Mouse (Mus musculus) left cerebral cortex, adult 8-10 months (tissue): ENCODE data around the gene Six5. TPM values are rescaled to one million over a fixed set of nuclear protein-coding genes. Genes with fewer than 3 reads are reported as not detected.

Experiments
- DNase-seq, 2 experiments: peaks; one replicate each; pipeline ENCODE4 v3.0.0; 2022; ENCODE audit warnings: low spot score in 2 of 2
- total RNA-seq, 4 experiments: library from RNA; stranded (reverse); gene quantifications; 2 replicates each; pipeline ENCODE4 v1.2.4; 2022

Gene Six5
- total RNA-seq, 4 experiments from 2014 or later: 2.0 to 2.5 (median 2.3) TPM

GRCm38 (mm10) chr7:19096421-19096976 is 2.1 kb downstream of the Six5 start:
- no peak for DNase-seq

GRCm38 (mm10) chr7:19097217-19097616 is 2.8 kb downstream of the Six5 start:
- DNase-seq: no peak

- no peak for DNase-seq
These were observed 3.5 kb downstream of the Six5 start for GRCm38 (mm10) chr7:19097863-19098262.

GRCm38 (mm10) chr7:19098811-19099210 is 4.4 kb downstream of the Six5 start:
- DNase-seq: no peak

- DNase-seq: no peak
These were observed 5.9 kb downstream of the Six5 start for GRCm38 (mm10) chr7:19100290-19100689.

- no peak for DNase-seq
These were observed 9.3 kb downstream of the Six5 start for GRCm38 (mm10) chr7:19103741-19104140.

- no peak for DNase-seq
These were observed 10.1 kb downstream of the Six5 start for GRCm38 (mm10) chr7:19104486-19104885.

- DNase-seq: no peak
These were observed 13.0 kb downstream of the Six5 start for GRCm38 (mm10) chr7:19107436-19107835.

- DNase-seq: no peak
These were observed 15.2 kb downstream of the Six5 start for GRCm38 (mm10) chr7:19109565-19109964.

- peak in 1 of 2 experiments; percentile 64 for DNase-seq
These were observed 23.8 kb downstream of the Six5 start, which contains the start of gene Gm4969 for GRCm38 (mm10) chr7:19118028-19118771. Gene Gm4969, minus strand, starts transcription at chr7:19118368.

GRCm38 (mm10) chr7:19119083-19119482 is 24.7 kb downstream of the Six5 start:
- no peak for DNase-seq

- DNase-seq: peak; percentile 82 to 94
These were observed 25.4 kb downstream of the Six5 start, which contains the start of gene Fbxo46 for GRCm38 (mm10) chr7:19119631-19120429. Gene Fbxo46, plus strand, starts transcription at chr7:19119859.

GRCm38 (mm10) chr7:19121686-19122085 is 27.3 kb downstream of the Six5 start:
- DNase-seq: no peak

GRCm38 (mm10) chr7:19124713-19125112 is 30.3 kb downstream of the Six5 start:
- no peak for DNase-seq

GRCm38 (mm10) chr7:19127744-19128143 is 33.4 kb downstream of the Six5 start:
- DNase-seq: no peak

- DNase-seq: no peak
These were observed 35.0 kb downstream of the Six5 start for GRCm38 (mm10) chr7:19129396-19129795.

- DNase-seq: no peak
These were observed 36.3 kb downstream of the Six5 start for GRCm38 (mm10) chr7:19130657-19131056.

GRCm38 (mm10) chr7:19131324-19131848 is 37.0 kb downstream of the Six5 start:
- DNase-seq: peak; percentile 85 to 98

GRCm38 (mm10) chr7:19136168-19136567 is 41.8 kb downstream of the Six5 start:
- no peak for DNase-seq

GRCm38 (mm10) chr7:19136673-19137334 is 42.4 kb downstream of the Six5 start:
- DNase-seq: peak in 1 of 2 experiments; percentile 74

- DNase-seq: no peak
These were observed 43.0 kb downstream of the Six5 start for GRCm38 (mm10) chr7:19137380-19137779.
